Mouse (Mus musculus) adrenal gland, adult (tissue): ENCODE results near the gene Adcy3.
A peak's percentile ranks its signal among the peaks of the same experiment; 100 is the strongest.
"Not testable (repeated sequence)": the region's sequence is repeated elsewhere in the genome, so short reads cannot be mapped to it uniquely, and the experiment has no call there.

Experiments used
- DNase-seq, 2 experiments: peaks; one replicate each; pipeline ENCODE4 v3.0.0; 2022 to 2023; ENCODE audit warnings: low spot score in 1 of 2; ENCODE audit not compliant: inconsistent age in 2 of 2

The Adcy3 gene

DNA sequence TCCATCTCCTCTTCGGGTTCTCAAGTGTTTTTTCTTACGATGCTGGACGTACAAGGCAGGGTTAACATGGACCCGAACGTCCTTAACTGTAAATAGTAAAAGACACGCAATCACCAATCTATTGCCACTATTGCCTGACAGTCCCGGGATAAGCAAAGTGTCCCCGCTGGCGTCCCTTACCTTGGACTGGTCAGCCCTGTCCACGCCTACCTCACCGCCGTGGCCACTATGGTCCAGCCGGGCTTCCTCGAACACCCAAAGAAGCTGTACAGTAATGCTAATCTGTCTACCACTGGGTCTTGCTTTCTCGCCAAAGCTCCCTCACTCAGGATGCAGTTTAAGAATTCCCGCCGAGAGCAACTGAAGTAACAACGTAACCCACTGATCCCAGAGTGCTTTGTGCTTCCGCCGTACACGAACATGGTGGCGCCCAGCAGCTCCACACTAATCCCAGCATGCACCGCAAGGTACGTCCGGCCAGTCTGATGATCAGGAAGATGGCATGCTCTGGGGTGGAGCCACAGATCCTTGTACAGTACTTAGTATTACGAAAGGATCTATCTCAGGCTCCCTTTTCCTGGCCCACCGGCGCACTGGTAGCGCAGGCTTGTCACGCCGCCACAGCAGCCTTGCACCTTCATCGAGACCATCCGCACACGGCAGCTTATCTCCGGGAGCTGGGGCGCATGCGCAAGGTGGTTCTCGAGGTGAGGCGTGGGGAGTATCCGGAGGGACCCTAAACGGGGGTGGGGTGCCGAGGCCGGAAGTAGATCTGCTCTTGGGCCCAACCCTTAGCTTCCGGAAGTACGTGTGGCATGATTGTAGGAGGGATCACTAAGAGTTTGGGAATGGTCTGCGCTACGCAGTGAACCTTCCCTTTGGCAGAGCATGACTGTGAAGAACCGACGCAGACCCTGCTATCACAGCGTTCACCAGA is 100.9 kb downstream of the Adcy3 start, which contains the start of the genes Ptrhd1 and Cenpo:
Ptrhd1 (plus strand) TSS at position 456 of the 937 bp plus-strand sequence.
Cenpo (minus strand) TSS at position 723 of the 937 bp plus-strand sequence.
- peak; percentile 98 to 100 for DNase-seq

DNA sequence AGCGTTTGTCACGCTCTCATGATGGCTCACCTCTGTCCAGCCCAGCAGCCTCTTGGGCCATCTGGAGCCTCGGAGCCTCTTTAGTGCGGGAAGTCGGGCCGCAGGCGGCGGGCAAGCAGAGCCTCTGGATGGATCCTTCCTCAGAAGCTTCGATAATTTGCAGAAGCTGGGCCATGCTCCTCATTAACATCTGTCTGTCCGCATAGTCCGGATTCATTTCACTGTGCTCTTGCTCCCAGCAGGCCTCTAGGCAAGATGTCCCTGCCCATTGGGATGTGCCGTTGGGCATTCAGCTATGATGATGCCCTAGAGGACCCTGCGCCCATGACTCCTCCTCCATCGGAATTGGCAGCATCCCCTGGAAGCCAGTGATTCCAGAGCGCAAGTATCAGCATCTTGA is 104.6 kb downstream of the Adcy3 start:
- no peak for DNase-seq

DNA sequence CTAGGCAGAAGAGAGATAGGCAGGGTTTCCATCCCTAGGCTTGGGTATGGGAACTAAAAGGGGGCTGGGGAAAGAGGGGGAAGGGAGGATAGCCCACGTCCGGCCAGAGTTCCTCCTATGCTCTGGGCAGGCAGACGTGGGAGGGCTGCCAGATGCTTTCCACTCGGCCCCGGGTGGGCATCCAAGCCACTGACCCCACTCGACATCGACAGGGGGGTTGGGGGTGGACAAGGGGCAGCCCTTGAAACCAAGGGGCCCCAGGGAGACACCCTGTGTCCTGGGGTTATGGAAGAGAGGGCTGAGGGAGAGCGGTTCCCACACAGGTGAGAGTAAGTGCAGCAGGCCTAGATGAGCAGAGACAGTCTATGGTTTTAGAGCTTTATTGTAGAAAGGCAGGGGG is 107.4 kb downstream of the Adcy3 start:
- DNase-seq, result not testable (repeated sequence)

- no peak for DNase-seq
Measured at GRCm38 (mm10) chr12:4243805-4244204, 110.9 kb downstream of the Adcy3 start.

DNA sequence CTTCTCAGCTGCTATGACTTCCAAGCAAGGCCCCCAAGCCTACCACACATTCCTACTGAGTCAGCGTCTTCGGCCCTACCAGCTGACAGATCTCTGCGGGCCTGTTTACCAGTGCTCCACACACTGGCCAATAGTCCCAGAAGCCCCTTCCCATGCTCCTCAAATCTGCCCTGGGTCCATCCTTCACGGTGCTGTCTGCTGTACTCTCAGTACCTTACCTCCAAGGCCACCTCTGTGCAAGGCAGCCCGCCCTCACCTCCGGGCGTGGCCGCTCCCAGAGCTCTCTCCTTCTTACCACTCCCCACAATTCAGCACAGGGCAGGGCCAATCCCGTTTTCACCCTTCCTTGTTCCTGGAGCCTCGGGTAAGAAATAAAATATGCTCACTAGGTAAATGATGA is 112.8 kb downstream of the Adcy3 start:
- DNase-seq, result no peak

- no peak for DNase-seq
Measured at GRCm38 (mm10) chr12:4249786-4250185, 116.9 kb downstream of the Adcy3 start.

DNA sequence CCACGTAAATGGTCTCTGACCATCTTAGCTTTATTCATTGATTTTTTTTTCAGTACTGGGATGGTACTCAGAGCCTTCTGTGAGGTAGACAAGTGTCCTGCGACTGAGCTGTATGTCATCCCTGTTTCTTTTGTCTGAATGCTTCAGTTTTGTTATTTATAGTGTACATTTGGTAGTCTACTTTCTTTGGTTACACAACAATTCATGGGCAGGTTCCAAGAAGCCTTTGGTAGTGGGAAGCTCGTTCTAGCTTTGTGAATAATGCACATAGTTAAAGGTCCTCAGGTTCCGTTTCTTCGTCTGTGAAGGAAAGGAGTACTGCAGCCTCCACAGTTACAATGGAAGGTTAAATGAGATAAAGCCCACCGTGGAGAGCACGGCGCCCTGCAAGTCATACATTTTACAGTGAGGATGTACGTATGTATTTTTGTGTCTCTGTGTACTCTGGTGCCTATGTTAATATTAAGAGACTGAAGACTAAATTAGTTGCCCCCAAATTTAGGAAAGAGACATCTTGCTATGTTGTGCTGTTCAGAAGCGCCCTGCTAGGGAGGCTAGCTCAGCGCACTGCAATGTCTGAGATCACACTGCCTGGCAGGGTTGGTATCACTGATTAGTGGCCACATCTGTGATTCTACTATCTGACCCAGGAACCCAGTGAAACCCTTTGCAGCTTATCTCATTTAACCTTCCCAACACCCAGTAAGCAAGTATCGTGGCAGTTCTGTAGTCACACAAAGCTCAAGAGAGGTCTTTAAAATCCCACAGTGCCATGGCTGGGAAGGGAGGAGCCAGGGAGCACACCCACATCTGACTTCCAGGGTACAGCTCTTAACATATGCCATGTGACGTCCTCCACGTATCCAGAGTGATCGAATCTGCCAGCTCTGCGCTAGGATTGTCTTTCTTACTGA is 120.1 kb downstream of the Adcy3 start:
- DNase-seq, result no peak
